10 mouse cellular contexts compared by ENCODE assay signal in genomic region chr6:35426301-35426700, GRCm38 (mm10).
DNase-seq lines count a peak whose midpoint lies in the region; ATAC-seq lines count a peak whose summit lies in the region.
"Had no signal": no experiment of that assay in that cellular context is flagged by ENCODE, and none has a peak within 500 bp of the region (broad histone marks: within the 10 kb centered on the region; RNA-seq: fewer than 3 reads in every experiment).

No protein-coding gene starts in this region.

- WGBS in heart, embryonic 14.5 days: 31% methylated on average over 3 of the region's 3 CpGs
- 56% methylated on average over 3 of the region's 3 CpGs for WGBS in forebrain, embryonic 15.5 days

- H3K4me3 ChIP-seq in heart, embryonic 14.5 days (ENCODE audit: control insufficient read depth in 1 of 2, insufficient read depth in 1 of 2, low read depth in 1 of 2, low read length in 2 of 2): no peak overlapping the region
- no peak overlapping the region for H3K4me3 ChIP-seq in forebrain, embryonic 15.5 days
- H3K4me3 ChIP-seq: hindbrain, embryonic 15.5 days had no signal

- H3K4me1 ChIP-seq in heart, embryonic 14.5 days (ENCODE audit: control insufficient read depth in 2 of 2, insufficient read depth in 2 of 2, low read length in 2 of 2): peaks cover 4 to 9% of the 10 kb centered on the region in 2 experiments; a peak in 1 of 4 replicates
- no peaks in the 10 kb centered on the region for H3K4me1 ChIP-seq in forebrain, embryonic 15.5 days
- H3K4me1 ChIP-seq: hindbrain, embryonic 15.5 days had no signal

- peak; percentile 68 for ATAC-seq in heart, embryonic 14.5 days (ENCODE audit: insufficient number of reproducible peaks, insufficient read depth, low FRiP score, low read depth)
- no peak for ATAC-seq in forebrain, embryonic 15.5 days (replicated peaks)
- ATAC-seq in inflammation-experienced regulatory T-cells, adult 6 months: no peak

- no peak overlapping the region for H3K9ac ChIP-seq in heart, embryonic 14.5 days (ENCODE audit: low read length)
- H3K9ac ChIP-seq in forebrain, embryonic 15.5 days (replicated peaks): no peak overlapping the region
- H3K9ac ChIP-seq: hindbrain, embryonic 15.5 days; lung, embryonic 14.5 days had no signal

- H3K27me3 ChIP-seq in heart, embryonic 14.5 days (ENCODE audit: control insufficient read depth, insufficient read depth, low read length): no peaks in the 10 kb centered on the region
- H3K27me3 ChIP-seq in forebrain, embryonic 15.5 days: no peaks in the 10 kb centered on the region
- H3K27me3 ChIP-seq: hindbrain, embryonic 15.5 days had no signal

- peak overlapping the region; percentile 58 to 60 for H3K27ac ChIP-seq in heart, embryonic 14.5 days (replicated peaks in 1 of 2; ENCODE audit: control insufficient read depth in 1 of 2, insufficient read depth in 1 of 2, low read depth in 2 of 2, low read length in 2 of 2)
- H3K27ac ChIP-seq in forebrain, embryonic 15.5 days (replicated peaks): no peak overlapping the region
- H3K27ac ChIP-seq: hindbrain, embryonic 15.5 days had no signal

- H3K36me3 ChIP-seq in heart, embryonic 14.5 days (ENCODE audit: control insufficient read depth, insufficient read depth, low read length): no peaks in the 10 kb centered on the region
- no peaks in the 10 kb centered on the region for H3K36me3 ChIP-seq in forebrain, embryonic 15.5 days
- H3K36me3 ChIP-seq: hindbrain, embryonic 15.5 days had no signal

- peak; percentile 65 to 74 for DNase-seq in left cerebral cortex, adult 18-20 months (ENCODE audit: low spot score in 2 of 2)
- DNase-seq in left cerebral cortex, adult 11 months (ENCODE audit: low spot score): no peak
- peak; percentile 13 for DNase-seq in cerebellum, adult 9-11 months
- DNase-seq in right cerebral cortex, postnatal 25 days: peak; percentile 34
- DNase-seq in thymus, postnatal 0 days (ENCODE audit: low spot score): no peak
- DNase-seq: lung, embryonic 14.5 days had no signal

- no peaks in the 10 kb centered on the region for H3K9me3 ChIP-seq in heart, embryonic 14.5 days (ENCODE audit: control insufficient read depth, low read length)
- no peaks in the 10 kb centered on the region for H3K9me3 ChIP-seq in forebrain, embryonic 15.5 days
- H3K9me3 ChIP-seq: hindbrain, embryonic 15.5 days had no signal

- no peak overlapping the region for H3K4me2 ChIP-seq in heart, embryonic 14.5 days (ENCODE audit: low read length)
- H3K4me2 ChIP-seq in forebrain, embryonic 15.5 days (replicated peaks): no peak overlapping the region
- H3K4me2 ChIP-seq: hindbrain, embryonic 15.5 days; lung, embryonic 14.5 days had no signal

Comparison
In these comparisons a context has a peak if more than half of its experiments do, and no peak if none do; other contexts are left out.
1. DNase-seq: peak in left cerebral cortex, adult 18-20 months (2 of 2), cerebellum, adult 9-11 months (single experiment) and right cerebral cortex, postnatal 25 days (single experiment); none in left cerebral cortex, adult 11 months (single experiment) and thymus, postnatal 0 days (single experiment).